Mouse (Mus musculus) heart, embryonic 13.5 days (tissue): ENCODE measurements around the gene Prtn3. TPM values are rescaled to one million over a fixed set of nuclear protein-coding genes. Genes with fewer than 3 reads are reported as not detected.

Source experiments
- ATAC-seq: fragments of 200-750 bp; cut with Nextera tagmentation; 2 replicates; pipeline ENCODE4 v1.8.0; 2017; ENCODE audit warnings: moderate TSS enrichment; ENCODE audit not compliant: insufficient number of reproducible peaks, low FRiP score, low TSS enrichment; ENCODE audit errors: extremely low read depth
- H3K27ac ChIP-seq: fragments of 300-500 bp; sonication (generic); replicated peaks from 2 replicates; pipeline ENCODE4 v1.5.1; 2015; ENCODE audit warnings: moderate library complexity, mild to moderate bottlenecking, inconsistent platforms
- H3K27me3 ChIP-seq: fragments of 300-500 bp; sonication (generic); replicated peaks from 2 replicates; pipeline ENCODE4 v1.6.1; 2015; ENCODE audit warnings: mild to moderate bottlenecking, inconsistent platforms
- H3K36me3 ChIP-seq: fragments of 300-500 bp; sonication (generic); 2 replicates; pipeline ENCODE4 v1.6.1; 2015; ENCODE audit warnings: mild to moderate bottlenecking, inconsistent platforms
- H3K4me1 ChIP-seq: fragments of 300-500 bp; sonication (generic); 2 replicates; pipeline ENCODE4 v1.6.1; 2015; ENCODE audit warnings: inconsistent platforms
- H3K4me2 ChIP-seq: fragments of 300-500 bp; sonication (generic); 2 replicates; pipeline ENCODE4 v1.6.1; 2015; ENCODE audit warnings: inconsistent platforms, mild to moderate bottlenecking, moderate library complexity
- H3K4me3 ChIP-seq: fragments of 300-500 bp; sonication (generic); 2 replicates; pipeline ENCODE4 v1.5.1; 2015; ENCODE audit warnings: moderate library complexity, mild to moderate bottlenecking, inconsistent platforms
- H3K9ac ChIP-seq: fragments of 300-500 bp; sonication (generic); 2 replicates; pipeline ENCODE4 v1.6.1; 2015; ENCODE audit warnings: inconsistent platforms, mild to moderate bottlenecking, moderate library complexity
- H3K9me3 ChIP-seq: fragments of 300-500 bp; sonication (generic); 2 replicates; pipeline ENCODE4 v1.6.1; 2016; ENCODE audit warnings: inconsistent platforms
- WGBS: fragments of 180-500 bp; shearing (Covaris S2); methylation state at CpG from one replicate; pipeline ENCODE4 v1.1.7; 2015; ENCODE audit warnings: mixed read lengths; 5-methylcytosine and 5-hydroxymethylcytosine counted together
- polyA plus RNA-seq: library from polyadenylated mRNA; unstranded; fragments of >200 nt; fragmentation: Nextera tagmentation; extraction: Ambion mirVana; gene quantifications from 2 replicates; pipeline ENCODE4 v1.2.1, GENCODE M21; 2015

The Prtn3 gene
- polyA plus RNA-seq, 1 experiment from 2014 or later: 2.5 TPM

DNA sequence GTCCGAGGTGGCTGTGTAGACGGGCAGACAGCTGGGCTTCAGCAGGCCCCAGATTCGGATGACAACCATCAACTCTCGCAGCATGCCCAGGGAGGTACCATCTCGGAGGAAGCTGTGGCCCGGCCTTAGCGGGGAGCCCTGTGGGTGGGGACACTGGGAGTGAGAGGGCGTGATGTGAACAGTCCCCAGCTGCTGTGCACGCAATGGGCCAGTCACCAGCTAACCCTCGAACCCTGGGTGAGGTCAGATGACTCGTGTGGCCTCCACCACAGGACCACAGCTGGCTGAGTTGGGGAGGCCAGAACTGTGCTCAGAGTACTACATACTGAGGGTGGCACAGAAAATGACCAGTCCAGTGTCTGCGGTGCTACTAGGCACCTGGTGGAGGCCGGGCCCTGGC lies 22.5 kb downstream of the Prtn3 start:
- Histone ChIP-seq H3K9me3 (no peaks in the 10 kb centered on the region), H3K9ac (no peak overlapping the region), H3K4me2 (no peak overlapping the region), H3K27me3 (no peaks in the 10 kb centered on the region; the same call in 1 of the 2 replicates), H3K36me3 (peaks cover 74% of the 10 kb centered on the region), H3K4me1 (peaks cover 7% of the 10 kb centered on the region; the same call in 1 of the 2 replicates), H3K27ac (no peak overlapping the region), H3K4me3 (no peak overlapping the region)
- no peak for ATAC-seq
- 83% methylated on average over 13 of the region's 13 CpGs for WGBS

DNA sequence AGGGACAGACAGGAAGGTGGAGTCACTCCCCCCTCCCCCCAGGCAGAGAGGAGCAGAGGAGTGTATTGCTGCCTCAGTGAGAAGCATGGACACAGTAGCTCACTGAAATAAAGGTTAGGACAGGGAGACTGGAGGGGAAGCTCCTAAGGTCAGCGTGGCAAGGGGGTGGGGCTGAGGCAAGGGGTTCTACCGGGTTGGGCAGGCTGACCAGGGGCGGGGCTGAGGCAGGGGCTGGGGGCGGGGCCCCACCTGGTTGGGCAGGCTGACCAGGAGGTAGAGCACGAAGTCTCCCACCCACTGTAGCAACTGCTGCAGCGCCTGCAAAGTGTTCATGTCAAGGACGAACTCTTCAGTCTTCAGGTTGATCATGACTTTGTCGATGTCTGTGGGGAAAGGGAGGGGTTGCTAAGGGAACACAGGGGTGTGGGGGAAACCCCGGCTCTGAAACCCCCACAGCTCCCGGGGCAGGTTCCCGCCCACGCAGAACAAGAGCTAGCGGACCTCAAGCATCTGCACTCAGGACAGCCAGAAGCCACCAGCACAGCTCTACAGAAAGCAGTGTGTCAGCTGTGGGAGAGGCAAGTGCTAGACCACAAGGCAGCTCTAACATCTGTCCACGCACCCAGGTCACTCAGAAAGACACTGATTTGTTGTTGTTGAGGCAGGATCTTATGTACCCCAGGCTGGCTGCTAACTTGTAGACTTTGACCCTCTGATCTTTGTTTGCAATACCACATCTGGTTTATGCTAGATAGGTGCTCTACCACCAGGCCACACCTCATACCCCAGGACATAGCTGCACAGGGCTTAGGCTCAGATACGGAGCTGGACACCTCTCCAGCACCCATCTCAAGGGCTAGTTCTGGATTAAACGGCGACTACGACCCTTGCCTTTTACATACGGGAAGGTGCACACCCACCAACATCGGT lies 23.3 kb downstream of the Prtn3 start:
- peaks cover 7% of the 10 kb centered on the region; the same call in 1 of the 2 replicates for H3K4me1 ChIP-seq
- H3K9ac ChIP-seq: no peak overlapping the region
- 48% methylated on average over 20 of the region's 20 CpGs for WGBS
- H3K27ac ChIP-seq: no peak overlapping the region
- H3K36me3 ChIP-seq: peaks cover 81% of the 10 kb centered on the region
- no peaks in the 10 kb centered on the region for H3K27me3 ChIP-seq
- no peaks in the 10 kb centered on the region for H3K9me3 ChIP-seq
- no peak for ATAC-seq
- H3K4me3 ChIP-seq: no peak overlapping the region
- no peak overlapping the region for H3K4me2 ChIP-seq

DNA sequence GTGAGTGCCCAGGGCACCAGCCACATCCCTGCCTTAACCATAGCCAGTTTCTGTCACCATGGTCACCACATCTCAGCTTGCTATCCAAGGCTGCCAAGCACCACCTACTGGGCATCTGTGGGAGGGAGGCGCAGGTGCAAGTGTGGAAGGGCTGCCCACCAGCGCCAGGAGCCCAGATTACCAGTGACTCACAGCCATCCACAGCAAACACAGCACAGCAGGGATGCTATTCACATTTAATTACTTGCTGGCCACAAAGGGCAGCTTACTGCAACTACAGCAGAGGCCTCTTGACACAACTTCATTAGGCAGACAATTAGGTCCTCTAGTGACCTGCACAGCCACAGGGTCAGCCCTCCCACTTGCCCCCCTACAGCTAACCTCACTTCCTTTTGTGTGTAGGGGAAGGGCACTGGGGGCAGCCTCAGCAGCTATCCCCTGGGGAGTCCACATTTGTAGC lies 26.7 kb downstream of the Prtn3 start:
- whole genome bisulfite sequencing: 83% methylated on average over 2 of the region's 2 CpGs
- H3K4me1 ChIP-seq: no peaks in the 10 kb centered on the region
- ATAC-seq: no peak
- H3K36me3 ChIP-seq: peaks cover 97% of the 10 kb centered on the region
- H3K9me3 ChIP-seq: no peaks in the 10 kb centered on the region
- H3K4me2 ChIP-seq: no peak overlapping the region
- no peak overlapping the region for H3K27ac ChIP-seq
- no peak overlapping the region for H3K4me3 ChIP-seq
- H3K27me3 ChIP-seq: no peaks in the 10 kb centered on the region
- H3K9ac ChIP-seq: no peak overlapping the region

DNA sequence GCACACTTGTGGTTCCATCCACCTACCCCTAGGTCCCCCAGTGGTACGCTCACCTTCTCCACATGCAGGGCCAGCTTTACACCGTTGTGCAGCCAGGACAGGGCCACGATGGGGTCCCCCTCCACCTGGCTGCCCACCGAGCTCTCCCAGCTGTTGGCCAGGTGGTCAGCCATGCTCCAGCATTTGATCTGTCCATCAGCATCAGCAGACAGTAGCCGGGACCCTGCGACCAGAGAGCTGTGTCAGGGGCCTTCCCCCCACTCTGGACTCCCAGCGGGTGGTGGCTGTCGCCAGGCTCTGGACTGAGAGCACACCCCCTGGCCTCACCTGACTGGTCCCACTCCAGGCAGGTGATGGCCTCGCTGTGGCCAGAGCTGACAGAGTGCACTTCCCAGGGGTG lies 32.4 kb downstream of the Prtn3 start:
- Histone ChIP-seq H3K4me3 (no peak overlapping the region), H3K27ac (no peak overlapping the region), H3K36me3 (peaks cover 70% of the 10 kb centered on the region), H3K9me3 (no peaks in the 10 kb centered on the region), H3K9ac (no peak overlapping the region), H3K27me3 (no peaks in the 10 kb centered on the region), H3K4me1 (peaks cover 15% of the 10 kb centered on the region), H3K4me2 (no peak overlapping the region)
- 94% methylated on average over 9 of the region's 9 CpGs for WGBS
- no peak for ATAC-seq

DNA sequence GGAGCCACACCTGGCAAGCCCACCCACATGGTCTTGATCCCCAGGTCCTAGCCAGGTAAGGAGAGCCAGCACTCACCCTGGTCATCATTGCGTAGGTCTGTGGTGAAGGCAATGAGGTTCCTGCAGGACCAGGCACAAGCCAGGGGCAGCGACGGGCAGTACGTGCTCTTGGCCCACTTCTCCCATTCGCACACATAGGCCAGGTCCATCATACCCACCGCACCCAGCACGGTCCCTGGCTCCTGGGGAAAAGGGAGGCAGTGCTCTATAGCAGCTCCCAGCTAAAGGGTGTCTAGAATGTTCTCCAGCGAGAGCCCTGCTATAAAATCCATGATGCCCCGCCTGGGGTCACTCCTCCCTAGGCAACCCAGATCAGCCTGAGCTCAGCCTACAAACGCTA lies 33.1 kb downstream of the Prtn3 start:
- Histone ChIP-seq H3K9ac (peak overlapping the region; percentile 5; the same call in 1 of the 2 replicates), H3K4me2 (peak overlapping the region; percentile 68; the same call in 1 of the 2 replicates), H3K4me3 (peak overlapping the region; percentile 71; the same call in 1 of the 2 replicates), H3K9me3 (no peaks in the 10 kb centered on the region), H3K4me1 (peaks cover 15% of the 10 kb centered on the region), H3K27ac (no peak overlapping the region), H3K27me3 (no peaks in the 10 kb centered on the region), H3K36me3 (peaks cover 70% of the 10 kb centered on the region)
- 91% methylated on average over 10 of the region's 10 CpGs for WGBS
- ATAC-seq: no peak

DNA sequence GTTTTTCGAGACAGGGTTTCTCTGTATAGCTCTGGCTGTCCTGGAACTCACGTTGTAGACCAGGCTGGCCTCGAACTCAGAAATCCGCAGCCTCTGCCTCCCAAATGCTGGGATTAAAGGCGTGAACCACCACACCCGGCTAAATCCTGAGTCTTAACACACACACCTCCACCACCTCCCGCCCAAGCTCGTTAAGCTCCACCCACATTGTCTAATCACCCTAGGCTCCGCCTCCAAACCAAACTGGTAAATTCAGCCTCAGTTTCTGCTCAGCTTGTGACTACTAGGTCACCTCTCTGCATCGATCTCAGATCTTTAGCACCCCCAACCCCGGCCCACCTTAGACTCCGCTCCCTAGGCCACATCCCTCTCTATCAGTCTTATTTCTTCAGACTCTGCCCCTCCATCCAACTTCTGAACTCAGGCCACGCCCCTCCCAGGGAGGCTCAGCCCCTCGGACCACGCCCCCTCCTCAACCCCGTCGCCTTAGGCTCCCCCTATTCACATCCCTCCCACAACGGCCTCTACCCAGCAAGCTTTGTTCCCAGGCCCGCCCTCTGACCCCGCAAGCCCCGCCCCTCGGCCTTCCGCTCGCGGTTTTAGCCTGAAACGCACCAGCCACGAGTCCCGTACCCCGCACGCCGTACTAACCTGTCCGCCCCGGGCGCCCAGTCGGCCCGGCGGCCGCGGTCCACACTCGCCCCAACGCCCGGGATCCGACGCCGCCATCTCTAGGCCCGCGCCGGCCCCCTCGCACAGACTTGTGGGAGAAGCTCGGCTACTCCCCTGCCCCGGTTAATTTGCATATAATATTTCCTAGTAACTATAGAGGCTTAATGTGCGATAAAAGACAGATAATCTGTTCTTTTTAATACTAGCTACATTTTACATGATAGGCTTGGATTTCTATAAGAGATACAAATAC lies 34.2 kb downstream of the Prtn3 start, which contains the start of gene Med16:
Gene Med16 (minus strand): TSS at position 757 of the 925 bp plus-strand sequence.
- peak; percentile 96 for ATAC-seq
- H3K4me2 ChIP-seq: peak within 1 kb of the TSS; percentile 68
- H3K9ac ChIP-seq: peak within 1 kb of the TSS; percentile 94
- H3K27me3 ChIP-seq: no peaks in the 10 kb centered on the region
- peaks cover 70% of the 10 kb centered on the region for H3K36me3 ChIP-seq
- H3K9me3 ChIP-seq: no peaks in the 10 kb centered on the region
- H3K27ac ChIP-seq: peak within 1 kb of the TSS; percentile 92
- peaks cover 15% of the 10 kb centered on the region for H3K4me1 ChIP-seq
- WGBS: 1% methylated on average over 52 of the region's 52 CpGs
- H3K4me3 ChIP-seq: peak within 1 kb of the TSS; percentile 71

DNA sequence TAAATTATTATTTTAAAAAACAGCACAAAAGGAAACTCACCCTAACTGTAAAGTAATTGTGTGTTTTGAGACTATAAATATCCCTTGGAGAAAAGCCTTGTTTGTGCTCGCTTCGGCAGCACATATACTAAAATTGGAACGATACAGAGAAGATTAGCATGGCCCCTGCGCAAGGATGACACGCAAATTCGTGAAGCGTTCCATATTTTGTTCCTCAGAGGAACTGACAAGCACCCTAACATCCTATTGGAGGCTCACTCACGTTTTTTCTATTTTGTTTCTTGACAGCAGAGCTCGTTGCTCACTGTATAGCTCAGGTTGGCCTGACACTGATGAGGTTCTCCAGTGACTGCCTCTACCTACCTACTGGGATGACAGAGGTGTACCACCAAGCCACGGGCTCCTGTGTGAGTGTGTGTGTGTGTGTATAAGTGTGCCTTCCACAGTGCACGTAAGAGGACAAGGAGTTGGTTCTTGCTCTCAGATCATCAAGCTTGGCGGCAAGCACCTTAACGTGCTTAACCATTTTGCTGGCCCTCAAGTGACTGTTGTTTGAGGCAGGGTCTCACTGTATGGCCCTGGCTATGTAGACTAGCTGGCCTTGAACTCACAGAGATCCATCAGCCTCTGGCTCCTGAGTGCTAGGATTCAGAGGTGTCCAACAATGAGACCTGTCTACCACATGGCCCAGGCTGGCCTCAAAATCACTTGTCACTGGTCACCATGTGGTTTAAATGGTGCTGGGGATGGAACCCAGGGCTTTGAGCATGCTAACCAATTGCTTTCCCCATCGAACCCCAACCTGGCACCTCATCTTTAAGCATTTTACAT lies 35.0 kb downstream of the Prtn3 start:
- no peaks in the 10 kb centered on the region for H3K27me3 ChIP-seq
- peak overlapping the region; percentile 68 for H3K4me2 ChIP-seq
- H3K9ac ChIP-seq: peak overlapping the region; percentile 57
- peaks cover 22% of the 10 kb centered on the region for H3K4me1 ChIP-seq
- WGBS: 24% methylated on average over 14 of the region's 14 CpGs
- H3K27ac ChIP-seq: peak overlapping the region; percentile 51
- no peak for ATAC-seq
- H3K9me3 ChIP-seq: no peaks in the 10 kb centered on the region
- peak overlapping the region; percentile 71 for H3K4me3 ChIP-seq
- peaks cover 62% of the 10 kb centered on the region for H3K36me3 ChIP-seq

DNA sequence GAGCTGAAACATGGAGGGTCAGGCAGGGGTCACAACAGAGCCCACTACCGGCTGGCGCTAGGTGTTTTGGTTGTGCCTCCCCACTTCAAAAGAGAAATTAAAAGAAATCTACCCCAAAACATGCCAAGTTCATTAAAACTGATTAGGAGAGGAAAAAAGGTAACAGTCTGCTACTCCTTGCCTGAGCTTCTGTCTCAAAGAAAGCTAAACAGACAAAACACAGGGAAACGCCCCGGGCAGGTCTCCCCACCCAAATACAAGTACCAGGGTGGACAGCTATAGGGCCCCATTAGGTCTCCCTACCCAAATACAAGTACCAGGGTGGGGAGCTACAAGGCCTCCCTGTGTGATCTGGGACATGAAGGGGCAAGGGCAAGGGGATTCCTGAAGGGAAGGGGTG lies 36.3 kb downstream of the Prtn3 start, which contains the start of gene Gm26602:
Gene Gm26602 (plus strand): TSS at position 301 of the 400 bp plus-strand sequence.
- 95% methylated on average over 4 of the region's 4 CpGs for WGBS
- ATAC-seq: no peak
- Histone ChIP-seq H3K27ac (no peak within 1 kb of the TSS), H3K27me3 (no peaks in the 10 kb centered on the region), H3K4me3 (no peak within 1 kb of the TSS), H3K4me1 (peaks cover 34% of the 10 kb centered on the region), H3K4me2 (no peak within 1 kb of the TSS), H3K9ac (peak within 1 kb of the TSS; percentile 4; the same call in 1 of the 2 replicates), H3K36me3 (peaks cover 50% of the 10 kb centered on the region), H3K9me3 (no peaks in the 10 kb centered on the region)

DNA sequence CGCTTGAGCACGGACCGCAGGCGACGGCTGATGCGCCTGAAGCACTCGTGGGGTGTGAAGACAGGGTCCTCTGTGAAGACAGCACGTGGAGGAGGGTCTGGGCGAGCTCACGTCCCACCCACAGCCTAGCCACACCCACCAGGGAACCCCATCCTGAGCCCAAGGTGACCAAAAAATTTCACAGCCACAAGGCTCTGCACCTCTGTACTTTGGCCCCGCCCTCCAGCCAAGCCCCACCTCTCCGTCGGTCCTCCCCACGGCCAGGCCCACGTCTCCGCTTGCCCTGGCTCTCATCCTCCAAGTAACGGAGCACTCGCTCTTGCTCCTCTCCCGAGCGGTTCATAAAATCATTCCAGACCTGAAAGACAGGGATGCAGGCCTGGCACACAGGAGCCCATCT lies 38.1 kb downstream of the Prtn3 start:
- no peak overlapping the region for H3K4me2 ChIP-seq
- ATAC-seq: no peak
- no peak overlapping the region; the same call in 1 of the 2 replicates for H3K9ac ChIP-seq
- peaks cover 44% of the 10 kb centered on the region for H3K4me1 ChIP-seq
- H3K36me3 ChIP-seq: peaks cover 32% of the 10 kb centered on the region
- H3K4me3 ChIP-seq: no peak overlapping the region
- H3K27ac ChIP-seq: no peak overlapping the region
- peaks cover 2% of the 10 kb centered on the region for H3K27me3 ChIP-seq
- no peaks in the 10 kb centered on the region for H3K9me3 ChIP-seq
- WGBS: 64% methylated on average over 20 of the region's 20 CpGs

DNA sequence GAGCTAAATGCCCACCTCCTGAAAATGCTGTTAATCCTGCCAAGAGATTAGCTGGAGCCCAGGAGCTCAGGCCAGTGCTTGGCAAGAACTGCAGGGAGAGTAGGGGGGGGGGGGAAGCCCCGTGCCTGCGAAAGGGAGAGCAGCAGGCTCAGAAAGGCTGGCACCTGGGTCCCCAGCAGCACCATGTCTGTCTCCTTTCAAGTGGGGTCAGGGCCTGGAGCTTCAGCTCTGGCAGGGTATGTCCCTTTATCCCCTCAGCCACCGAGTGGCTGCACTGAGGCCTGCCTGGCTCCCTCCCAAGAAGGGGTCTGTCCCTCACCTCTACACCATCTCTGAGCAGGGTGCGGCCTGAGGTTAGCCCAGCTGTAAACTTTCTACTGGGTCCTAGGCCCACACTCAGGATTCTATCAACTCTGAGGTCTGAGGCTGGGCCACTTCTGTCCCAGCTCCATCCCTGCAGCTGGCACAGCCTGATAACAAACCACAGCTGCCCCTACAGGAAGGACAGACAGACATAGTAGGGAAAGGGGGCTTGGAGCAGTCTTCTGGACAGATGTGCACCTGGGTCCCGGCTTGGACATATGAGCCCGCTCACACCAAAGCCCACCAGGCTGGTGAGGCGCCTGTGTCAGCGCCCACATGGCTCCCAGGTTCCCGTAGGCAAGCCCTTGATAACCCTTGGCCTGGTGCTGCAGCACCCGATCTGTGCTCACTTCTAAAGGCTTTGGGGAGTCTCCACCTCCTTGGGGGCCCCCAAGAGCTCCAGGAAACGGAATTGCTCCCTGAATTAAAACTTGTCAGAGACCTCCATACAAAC lies 40.1 kb downstream of the Prtn3 start:
- H3K4me3 ChIP-seq: 0 out of 2 replicates have a peak overlapping the region, but pooled peaks have one; percentile 6
- H3K36me3 ChIP-seq: peaks cover 32% of the 10 kb centered on the region
- WGBS: 57% methylated on average over 11 of the region's 11 CpGs
- no peak overlapping the region for H3K27ac ChIP-seq
- H3K27me3 ChIP-seq: peaks cover 21% of the 10 kb centered on the region
- no peaks in the 10 kb centered on the region for H3K9me3 ChIP-seq
- no peak for ATAC-seq
- peak overlapping the region; percentile 86; the same call in 1 of the 2 replicates for H3K4me2 ChIP-seq
- peaks cover 50% of the 10 kb centered on the region for H3K4me1 ChIP-seq
- H3K9ac ChIP-seq: peak overlapping the region; percentile 58
